In the genomic region with DNA sequence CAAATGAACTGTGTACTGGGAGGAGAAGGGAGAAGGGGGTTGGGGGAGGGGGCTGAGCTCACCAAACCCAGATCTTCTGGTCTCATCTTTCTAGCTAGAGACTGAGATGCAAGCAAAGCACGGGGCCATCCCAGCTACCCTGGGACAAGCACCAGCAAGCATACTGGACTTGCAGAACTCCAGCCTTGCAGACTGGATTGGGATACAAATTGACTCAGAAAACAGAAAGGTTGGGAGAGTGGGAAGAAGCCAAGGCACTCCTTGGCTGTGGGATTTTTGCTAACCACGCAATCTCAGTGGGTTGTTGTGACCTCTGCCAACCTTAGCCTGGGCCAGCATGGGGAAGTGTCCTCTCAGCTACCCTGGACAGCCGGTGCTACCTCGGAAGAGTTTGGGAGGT, we compare ENCODE assay signal across 21 mouse cellular contexts. TPM values are rescaled to one million over a fixed set of nuclear protein-coding genes. Genes with fewer than 3 reads are reported as not detected.
DNase-seq lines count a peak whose midpoint lies in the region; ATAC-seq lines count a peak whose summit lies in the region.
"Had no signal": no experiment of that assay in that cellular context is flagged by ENCODE, and none has a peak within 500 bp of the region (broad histone marks: within the 10 kb centered on the region; RNA-seq: fewer than 3 reads in every experiment).

No protein-coding gene starts in this region.

- no peak overlapping the region for H3K9ac ChIP-seq in midbrain, embryonic 14.5 days (replicated peaks; ENCODE audit: low read length)
- H3K9ac ChIP-seq in midbrain, embryonic 11.5 days (ENCODE audit: low read length), result no peak overlapping the region
- H3K9ac ChIP-seq in midbrain, embryonic 16.5 days (ENCODE audit: low read depth, low read length), result no peak overlapping the region
- H3K9ac ChIP-seq in neural tube, embryonic 15.5 days (replicated peaks), result no peak overlapping the region

- peak; percentile 12 for DNase-seq in midbrain, embryonic 10.5 days (ENCODE audit: low spot score)
- no peak for DNase-seq in midbrain, embryonic 14.5 days
- peak; percentile 90 for DNase-seq in midbrain, embryonic 11.5 days (ENCODE audit: low spot score, missing footprints)
- DNase-seq in neural tube, embryonic 10.5 days (ENCODE audit: extremely low spot score, low spot score), result peak; percentile 15
- DNase-seq: adrenal gland, adult 2 months; adrenal gland, adult 8-10 months; adrenal gland, postnatal 10 days; adrenal gland, postnatal 14 days; adrenal gland, postnatal 25 days; adrenal gland, postnatal 36 days; B cell, adult 2 months; cerebellum, adult 11 months; cerebellum, adult 11-12 months; cerebellum, adult 18-20 months had no signal

- 0% methylated on average over 4 of the region's 4 CpGs for WGBS in midbrain, embryonic 10.5 days
- 0% methylated on average over 4 of the region's 4 CpGs for WGBS in midbrain, embryonic 14.5 days
- WGBS in midbrain, embryonic 11.5 days, result 1% methylated on average over 4 of the region's 4 CpGs
- under 1% methylated on average over 4 of the region's 4 CpGs for WGBS in midbrain, embryonic 16.5 days
- 3% methylated on average over 4 of the region's 4 CpGs for WGBS in neural tube, embryonic 15.5 days

- peaks cover 3% of the 10 kb centered on the region; the same call in 1 of the 2 replicates for H3K9me3 ChIP-seq in midbrain, embryonic 10.5 days (replicated peaks)
- no peaks in the 10 kb centered on the region for H3K9me3 ChIP-seq in midbrain, embryonic 14.5 days (ENCODE audit: control insufficient read depth, low read length)
- peaks cover 4% of the 10 kb centered on the region; the same call in 1 of the 2 replicates for H3K9me3 ChIP-seq in midbrain, embryonic 11.5 days (ENCODE audit: control insufficient read depth, low read length)
- H3K9me3 ChIP-seq in midbrain, embryonic 16.5 days (replicated peaks; ENCODE audit: control insufficient read depth, low read length, poor library complexity, severe bottlenecking), result no peaks in the 10 kb centered on the region
- 0 out of 2 replicates have a peak, but pooled peaks cover 3% of the 10 kb centered on the region for H3K9me3 ChIP-seq in neural tube, embryonic 15.5 days (replicated peaks)
- H3K9me3 ChIP-seq: G1E had no signal

- peaks cover 100% of the 10 kb centered on the region for H3K27me3 ChIP-seq in midbrain, embryonic 10.5 days (ENCODE audit: low read depth, poor library complexity, severe bottlenecking)
- H3K27me3 ChIP-seq in midbrain, embryonic 14.5 days (ENCODE audit: control insufficient read depth, insufficient read depth, low read length), result peaks cover 97% of the 10 kb centered on the region
- H3K27me3 ChIP-seq in midbrain, embryonic 11.5 days (ENCODE audit: control insufficient read depth, insufficient read depth, low read length), result peaks cover 99% of the 10 kb centered on the region
- H3K27me3 ChIP-seq in midbrain, embryonic 16.5 days (ENCODE audit: control insufficient read depth, insufficient read depth, low read depth, low read length), result peaks cover 89% of the 10 kb centered on the region
- H3K27me3 ChIP-seq in neural tube, embryonic 15.5 days (replicated peaks), result peaks cover 97% of the 10 kb centered on the region

- H3K4me3 ChIP-seq in midbrain, embryonic 10.5 days, result no peak overlapping the region
- no peak overlapping the region for H3K4me3 ChIP-seq in midbrain, embryonic 14.5 days (replicated peaks; ENCODE audit: low read depth, low read length)
- no peak overlapping the region for H3K4me3 ChIP-seq in midbrain, embryonic 11.5 days (ENCODE audit: low read depth, low read length)
- no peak overlapping the region for H3K4me3 ChIP-seq in midbrain, embryonic 16.5 days (ENCODE audit: low read depth, low read length)
- no peak overlapping the region for H3K4me3 ChIP-seq in neural tube, embryonic 15.5 days (replicated peaks)

- ATAC-seq in midbrain, embryonic 14.5 days (ENCODE audit: low FRiP score, low TSS enrichment), result no peak
- no peak for ATAC-seq in midbrain, embryonic 11.5 days (ENCODE audit: low FRiP score)
- ATAC-seq in midbrain, embryonic 16.5 days, result no peak
- ATAC-seq in neural tube, embryonic 15.5 days (ENCODE audit: low FRiP score), result no peak
- ATAC-seq: activated CD4-positive, CD25-positive, alpha-beta regulatory T cell, adult 4 months; CD4-positive, CD25-positive, alpha-beta regulatory T cell, adult 4 months; Patski had no signal

- no peak overlapping the region for H3K27ac ChIP-seq in midbrain, embryonic 10.5 days (replicated peaks)
- H3K27ac ChIP-seq in midbrain, embryonic 14.5 days (replicated peaks; ENCODE audit: low read depth, low read length), result no peak overlapping the region
- H3K27ac ChIP-seq in midbrain, embryonic 11.5 days (ENCODE audit: low read depth, low read length), result no peak overlapping the region
- H3K27ac ChIP-seq in midbrain, embryonic 16.5 days (ENCODE audit: low read length), result no peak overlapping the region
- no peak overlapping the region for H3K27ac ChIP-seq in neural tube, embryonic 15.5 days (replicated peaks)

- H3K4me1 ChIP-seq in midbrain, embryonic 10.5 days, result peaks cover 35% of the 10 kb centered on the region
- H3K4me1 ChIP-seq in midbrain, embryonic 14.5 days (ENCODE audit: control insufficient read depth, insufficient read depth, low read length), result peaks cover 13% of the 10 kb centered on the region
- H3K4me1 ChIP-seq in midbrain, embryonic 11.5 days (ENCODE audit: control insufficient read depth, insufficient read depth, low read length), result peaks cover 15% of the 10 kb centered on the region
- peaks cover 10% of the 10 kb centered on the region; the same call in 1 of the 2 replicates for H3K4me1 ChIP-seq in midbrain, embryonic 16.5 days (ENCODE audit: control insufficient read depth, insufficient read depth, low read length)
- peaks cover 20% of the 10 kb centered on the region for H3K4me1 ChIP-seq in neural tube, embryonic 15.5 days

- H3K4me2 ChIP-seq in midbrain, embryonic 14.5 days (ENCODE audit: low read length), result no peak overlapping the region
- H3K4me2 ChIP-seq in midbrain, embryonic 11.5 days, result no peak overlapping the region
- no peak overlapping the region for H3K4me2 ChIP-seq in midbrain, embryonic 16.5 days (ENCODE audit: low read length)
- no peak overlapping the region for H3K4me2 ChIP-seq in neural tube, embryonic 15.5 days

- H3K36me3 ChIP-seq in midbrain, embryonic 10.5 days, result no peaks in the 10 kb centered on the region
- H3K36me3 ChIP-seq in midbrain, embryonic 14.5 days (ENCODE audit: control insufficient read depth, insufficient read depth, low read length), result no peaks in the 10 kb centered on the region
- no peaks in the 10 kb centered on the region for H3K36me3 ChIP-seq in midbrain, embryonic 11.5 days (ENCODE audit: control insufficient read depth, insufficient read depth, low read length)
- H3K36me3 ChIP-seq in midbrain, embryonic 16.5 days (ENCODE audit: control insufficient read depth, insufficient read depth, low read length), result no peaks in the 10 kb centered on the region
- no peaks in the 10 kb centered on the region for H3K36me3 ChIP-seq in neural tube, embryonic 15.5 days
- H3K36me3 ChIP-seq: G1E had no signal

RNA-seq across cellular contexts. Expression of gene Tlx1, which starts 3.4 kb away (rescaled TPM):
- 0.11 and 0.22 TPM in 2 replicates for polyA plus RNA-seq in midbrain, embryonic 10.5 days (2016; fragmentation: Nextera tagmentation; extraction: Ambion mirVana)
- not detected in 2 replicates for polyA plus RNA-seq in midbrain, embryonic 14.5 days (2014; fragmentation: Nextera tagmentation; extraction: Ambion mirVana)
- 0.27 and 0.32 TPM in 2 replicates for polyA plus RNA-seq in midbrain, embryonic 11.5 days (2014; fragmentation: Nextera tagmentation; extraction: Ambion mirVana)
- polyA plus RNA-seq in midbrain, embryonic 16.5 days (2015; fragmentation: Nextera tagmentation; extraction: Ambion mirVana), result not detected in 2 replicates
- polyA plus RNA-seq in neural tube, embryonic 15.5 days (2015; fragmentation: Nextera tagmentation; extraction: Ambion mirVana), result 0.14 and 0.26 TPM in 2 replicates
- polyA plus RNA-seq: activated CD4-positive, CD25-positive, alpha-beta regulatory T cell, adult 4 months; adrenal gland, adult 2 months; C2C12; CD4-positive, CD25-positive, alpha-beta regulatory T cell, adult 4 months; G1E; Patski had no signal
